Mouse (Mus musculus) WW6 (cell line): Measurements from ENCODE around the gene Gm28374.
"Not testable (repeated sequence)": the region's sequence is repeated elsewhere in the genome, so short reads cannot be mapped to it uniquely, and the experiment has no call there.

Experiments used
- DNase-seq: peaks from one replicate; pipeline ENCODE4 v3.0.0-alpha.2; 2013; ENCODE audit warnings: low read depth, low spot score

Gene Gm28374

DNA sequence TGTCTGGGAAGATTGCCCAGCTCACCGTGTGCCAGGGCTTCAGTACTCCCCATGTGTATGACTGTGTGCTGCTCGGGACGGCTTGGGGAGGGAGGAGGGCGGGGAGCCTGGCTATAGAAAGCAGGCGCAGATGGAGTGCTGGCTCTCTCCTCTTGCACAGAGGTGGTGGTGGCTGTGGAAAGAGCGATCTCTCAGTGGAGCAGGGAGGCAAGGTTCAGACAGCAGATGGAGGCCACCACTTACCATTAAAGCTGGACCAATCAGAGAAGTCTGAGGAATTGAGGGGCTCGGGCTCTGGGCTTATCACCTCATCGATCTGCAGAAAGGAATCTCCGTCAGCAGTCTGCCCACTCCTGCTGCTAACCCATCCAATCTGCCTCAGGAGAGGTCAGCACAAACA is at the start of gene Gm28374:
Gene Gm28374, minus strand, starts transcription at position 101 of the 400 bp plus-strand sequence.
- no peak for DNase-seq

DNA sequence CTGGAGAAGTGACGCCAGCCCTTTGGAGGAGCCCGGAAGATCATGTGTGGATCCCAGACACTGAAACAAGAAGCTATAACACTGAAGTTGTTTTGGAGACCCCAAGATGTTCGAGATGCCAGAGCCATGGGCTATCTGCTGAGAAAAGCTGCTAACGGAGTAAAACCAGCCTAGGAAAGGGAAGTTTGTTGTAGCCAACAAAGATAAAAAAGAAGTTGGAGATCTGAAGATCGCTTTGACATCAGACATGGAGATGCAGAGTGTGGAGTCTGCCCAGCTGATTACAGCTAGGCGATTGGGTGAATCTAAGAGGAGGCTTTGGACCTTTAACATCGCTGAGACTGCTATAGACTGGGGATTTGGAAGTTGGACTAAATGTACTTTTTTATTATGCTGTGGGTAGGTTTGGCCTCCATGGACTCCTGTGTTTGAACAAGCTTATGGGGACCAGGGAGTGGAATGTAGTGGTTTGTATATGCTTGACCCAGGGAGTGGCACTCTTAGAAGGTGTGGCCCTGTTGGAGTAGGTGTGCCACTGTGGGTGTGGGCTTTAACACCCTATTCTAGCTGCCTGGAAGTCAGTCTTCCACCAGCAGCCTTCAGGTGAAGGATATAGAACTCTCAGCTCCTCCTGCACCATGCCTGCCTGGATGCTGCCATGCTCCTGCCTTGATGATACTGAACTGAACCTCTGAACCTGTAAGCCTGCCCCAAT is 48.5 kb upstream of the Gm28374 start:
- DNase-seq, result not testable (repeated sequence)

GRCm38 (mm10) chr19:6127760-6128341 is 45.8 kb upstream of the Gm28374 start, which contains the start of gene Snx15:
Gene Snx15, minus strand, starts transcription at chr19:6128304.
- peak; percentile 90 for DNase-seq

- DNase-seq, result no peak
Measured at GRCm38 (mm10) chr19:6126789-6127580, 44.9 kb upstream of the Gm28374 start.

- DNase-seq, result peak; percentile 34
Measured at GRCm38 (mm10) chr19:6126289-6126688, 44.2 kb upstream of the Gm28374 start.

- DNase-seq, result no peak
Measured at GRCm38 (mm10) chr19:6124898-6125297, 42.8 kb upstream of the Gm28374 start.

DNA sequence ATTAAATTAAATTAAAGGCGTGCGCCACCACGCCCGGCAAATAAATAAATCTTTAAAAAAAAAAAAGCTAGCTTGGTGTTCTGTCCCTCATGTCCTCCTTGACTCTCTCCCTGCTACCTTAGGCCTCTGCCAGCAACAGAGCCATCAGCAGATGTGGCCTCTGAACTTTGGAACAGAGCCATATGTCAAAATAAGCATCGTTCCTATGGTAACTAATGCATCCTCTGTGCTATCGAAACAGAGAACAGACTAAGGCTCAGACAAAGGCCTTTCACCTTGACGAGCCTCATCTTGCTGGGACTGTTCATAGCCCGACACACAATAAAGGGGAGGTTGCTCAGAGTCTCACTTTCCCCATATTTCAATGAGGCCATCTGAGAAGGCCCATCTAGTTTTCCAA is 41.3 kb upstream of the Gm28374 start:
- no peak for DNase-seq

- no peak for DNase-seq
Measured at GRCm38 (mm10) chr19:6121761-6122160, 39.7 kb upstream of the Gm28374 start.

DNA sequence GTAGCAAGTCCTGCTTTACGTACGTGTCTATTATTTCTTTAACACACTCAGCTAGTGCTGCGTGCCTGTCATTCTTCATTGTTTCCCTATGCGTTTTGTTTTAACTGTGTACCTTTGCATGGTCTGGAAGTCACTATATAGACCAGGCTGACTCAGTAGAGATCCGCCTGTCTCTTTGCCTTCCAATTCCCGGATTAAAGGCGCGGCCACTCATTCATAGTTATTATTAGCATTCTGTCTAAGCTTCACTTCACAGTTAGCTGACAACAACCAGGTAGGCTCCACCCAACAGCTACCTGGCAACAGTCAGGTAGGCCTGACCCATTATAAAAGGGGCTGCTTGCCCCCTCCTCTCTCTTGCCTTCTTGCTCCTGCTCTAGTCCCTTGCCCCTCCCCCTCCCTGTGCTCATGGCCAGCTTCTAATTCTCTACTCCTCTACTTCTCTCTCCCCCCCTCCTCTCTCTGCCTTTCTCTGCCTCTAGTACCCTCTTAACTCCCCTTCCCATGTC is 36.7 kb upstream of the Gm28374 start:
- no peak for DNase-seq

DNA sequence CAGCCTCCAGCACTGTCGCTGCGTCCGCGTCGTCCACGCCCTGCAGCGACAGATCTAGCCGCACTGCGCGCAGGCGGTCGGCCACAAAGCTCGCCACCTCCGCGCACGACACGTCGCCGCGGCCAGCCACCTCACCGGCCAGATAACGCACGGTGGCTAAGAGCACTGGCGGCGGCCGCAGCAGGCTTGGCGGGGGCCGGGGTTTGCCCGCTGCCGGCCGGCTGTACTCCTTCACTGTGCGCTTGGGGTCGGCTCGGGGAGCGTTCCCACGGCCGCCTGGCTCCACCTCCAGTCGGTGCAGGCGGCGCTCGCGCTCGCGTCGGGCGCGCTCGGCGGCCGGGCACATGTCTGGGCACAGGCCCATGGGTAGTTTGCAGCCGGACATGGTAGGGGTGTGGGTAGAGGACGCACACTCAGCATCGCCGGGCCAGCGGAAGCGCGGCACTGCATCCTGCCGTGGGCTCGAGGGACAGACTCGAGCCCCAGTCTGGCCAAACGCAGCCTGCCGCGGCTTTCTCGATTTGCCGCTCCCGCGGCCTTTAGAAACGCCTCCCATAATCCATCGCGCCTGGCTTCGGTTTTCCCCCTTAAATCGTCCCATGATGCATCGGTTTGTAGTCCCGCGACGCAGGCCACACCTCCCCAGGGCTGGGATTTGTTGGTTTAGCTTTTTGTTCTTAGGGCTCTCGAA is 36.1 kb upstream of the Gm28374 start, which contains the start of gene Sac3d1:
Gene Sac3d1, minus strand, starts transcription at position 665 of the 691 bp plus-strand sequence.
- DNase-seq, result peak; percentile 82

DNA sequence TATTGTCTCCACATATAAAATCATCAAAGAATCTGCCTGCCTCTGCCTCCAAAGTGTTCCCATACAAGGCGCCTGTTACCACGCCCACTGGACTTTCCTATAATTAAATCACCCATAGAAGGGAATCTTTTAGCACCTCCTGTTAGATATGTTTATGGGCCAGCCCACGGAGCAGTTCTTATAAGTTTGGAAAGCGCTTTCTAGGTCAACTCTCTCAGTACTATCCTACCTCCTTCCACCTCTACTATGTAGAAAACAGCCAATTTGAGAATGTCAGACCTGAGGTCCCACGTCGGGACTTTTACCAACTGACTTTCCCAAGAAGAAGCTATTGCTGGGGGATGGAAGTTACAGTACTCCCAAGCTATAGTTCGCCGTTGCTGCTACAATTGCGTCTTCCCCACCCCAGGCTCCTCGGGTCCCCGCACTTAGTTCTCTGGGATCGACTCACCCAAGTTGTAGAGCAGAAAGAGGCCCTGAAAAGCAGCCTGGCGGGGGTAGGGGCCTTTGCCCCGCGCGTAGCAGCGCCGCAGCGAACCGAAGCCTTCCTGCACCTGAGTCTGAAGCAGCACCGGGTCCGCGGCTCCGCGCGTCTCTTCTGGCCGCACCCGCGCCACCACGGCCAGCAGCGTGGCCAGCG is 35.4 kb upstream of the Gm28374 start:
- no peak for DNase-seq

GRCm38 (mm10) chr19:6116113-6116850 is 34.2 kb upstream of the Gm28374 start:
- DNase-seq, result no peak

DNA sequence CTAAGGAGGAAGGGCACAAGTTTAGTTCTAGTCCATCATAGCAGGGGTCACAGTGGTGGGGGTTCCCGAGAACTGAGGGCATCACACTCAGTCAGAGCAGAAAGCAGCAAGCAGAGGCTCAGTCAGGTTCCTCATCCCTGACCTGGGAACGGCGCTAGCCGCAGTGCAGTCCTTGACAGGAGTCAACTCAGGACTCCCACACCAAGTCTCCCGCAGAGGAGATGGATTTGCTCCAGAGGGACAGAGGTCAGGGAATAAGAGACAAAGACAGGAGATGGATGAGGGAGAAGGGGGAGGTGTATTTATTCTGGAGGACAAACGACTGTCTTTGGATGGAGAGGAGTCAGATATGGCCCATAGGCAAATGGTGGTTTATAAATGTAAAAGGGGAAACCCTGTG is 31.1 kb upstream of the Gm28374 start:
- no peak for DNase-seq

- DNase-seq, result no peak
Measured at GRCm38 (mm10) chr19:6105586-6105985, 23.5 kb upstream of the Gm28374 start, which contains the start of gene Naaladl1. Gene Naaladl1, plus strand, starts transcription at chr19:6105782.

DNA sequence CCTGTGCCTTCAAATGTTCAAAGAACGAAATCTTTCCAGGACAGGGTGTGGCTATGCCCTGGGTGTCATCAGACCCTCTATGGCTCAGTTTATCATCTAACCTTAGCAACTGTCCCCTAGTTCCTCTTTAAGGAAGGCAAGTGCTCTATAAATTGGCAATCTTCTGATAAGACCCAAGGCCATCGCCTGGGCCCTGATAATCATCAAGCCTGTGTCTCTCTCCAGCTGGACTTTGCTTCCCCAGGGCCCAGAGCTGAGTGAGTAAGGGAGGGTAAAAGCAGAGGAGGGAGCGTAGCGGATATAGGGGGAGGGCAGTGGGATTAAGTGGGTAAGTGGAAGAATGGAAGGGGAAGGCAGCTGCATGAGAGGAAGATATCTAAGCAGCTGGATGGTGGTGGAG is 22.4 kb upstream of the Gm28374 start:
- no peak for DNase-seq

GRCm38 (mm10) chr19:6102169-6102853 is 20.3 kb upstream of the Gm28374 start:
- no peak for DNase-seq

DNA sequence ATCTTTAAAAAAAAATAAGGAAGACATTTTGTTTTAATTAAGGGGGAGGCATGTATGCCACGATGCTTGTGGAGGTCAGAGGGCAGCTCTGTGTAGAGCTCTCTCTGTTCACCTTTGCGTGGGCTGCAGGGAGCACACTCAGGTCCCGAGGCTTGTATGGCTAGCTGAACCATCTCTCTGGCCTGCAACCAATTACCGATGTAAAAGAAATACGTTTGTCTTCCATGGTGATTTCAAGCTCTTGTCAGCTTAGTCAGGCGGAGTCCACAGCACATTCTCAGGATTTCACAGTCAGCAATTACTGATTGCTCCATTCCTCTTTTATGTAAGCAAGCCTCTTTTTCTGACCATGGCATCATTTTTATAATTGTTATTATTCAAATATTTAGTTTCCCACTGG is 19.1 kb upstream of the Gm28374 start:
- no peak for DNase-seq

- no peak for DNase-seq
Measured at GRCm38 (mm10) chr19:6097847-6098246, 15.8 kb upstream of the Gm28374 start.

DNA sequence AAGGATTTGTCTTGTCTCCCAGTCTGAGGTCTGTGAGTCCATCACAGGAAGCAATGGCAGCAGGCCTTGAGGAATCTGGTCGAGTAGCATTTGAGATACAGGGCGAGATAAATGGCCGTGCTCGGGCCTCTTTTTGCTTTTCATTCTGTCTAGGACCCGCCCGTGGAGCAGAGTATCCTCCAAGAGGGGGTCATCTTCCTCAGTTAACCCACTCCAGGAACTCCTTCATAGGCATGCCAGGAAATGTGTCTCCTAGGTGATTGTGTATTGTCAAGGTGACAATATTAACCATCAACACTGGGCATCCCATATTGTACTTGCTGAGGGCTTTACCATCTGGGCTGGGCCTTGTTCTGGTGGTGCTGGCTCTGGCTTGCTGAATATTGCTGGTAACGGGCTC is 12.1 kb upstream of the Gm28374 start, which contains the start of gene AC131692.1:
Gene AC131692.1, plus strand, starts transcription at position 301 of the 400 bp plus-strand sequence.
- DNase-seq, result no peak

GRCm38 (mm10) chr19:6088841-6089240 is 6.8 kb upstream of the Gm28374 start:
- DNase-seq, result no peak
